Mouse (Mus musculus): ENCODE measurements around the gene Gatad2a. TPM values are rescaled to one million over a fixed set of nuclear protein-coding genes. Genes with fewer than 3 reads are reported as not detected.

Gatad2a gene
- polyA plus RNA-seq, 1 experiment from 2014 or later: 78.8 TPM

- 86% methylated on average over 4 of the region's 4 CpGs for WGBS
- Histone ChIP-seq H3K9me3 (replicated peaks; ENCODE audit: control insufficient read depth, low read length) (no peaks in the 10 kb centered on the region), H3K27ac (replicated peaks; ENCODE audit: low read depth, low read length) (no peak overlapping the region), H3K27me3 (ENCODE audit: control insufficient read depth, insufficient read depth, low read length) (no peaks in the 10 kb centered on the region), H3K4me2 (ENCODE audit: low read depth, low read length) (no peak overlapping the region), H3K9ac (replicated peaks; ENCODE audit: low read length) (no peak overlapping the region), H3K36me3 (replicated peaks; ENCODE audit: control insufficient read depth, insufficient read depth, low read depth, low read length) (no peaks in the 10 kb centered on the region), H3K4me1 (ENCODE audit: control insufficient read depth, insufficient read depth, low read length) (peaks cover 5% of the 10 kb centered on the region), H3K4me3 (ENCODE audit: low read depth, low read length) (no peak overlapping the region)
- no peak for ATAC-seq (replicated peaks; ENCODE audit: insufficient number of reproducible peaks, low FRiP score, low TSS enrichment, low read depth)
- no peak for DNase-seq (ENCODE audit: low spot score)
These were observed 28.8 kb downstream of the Gatad2a start for GRCm38 (mm10) chr8:69967291-69967933.

- Histone ChIP-seq H3K4me1 (ENCODE audit: control insufficient read depth, insufficient read depth, low read length) (no peaks in the 10 kb centered on the region), H3K27me3 (ENCODE audit: control insufficient read depth, insufficient read depth, low read length) (no peaks in the 10 kb centered on the region), H3K4me2 (ENCODE audit: low read depth, low read length) (no peak overlapping the region), H3K27ac (replicated peaks; ENCODE audit: low read depth, low read length) (no peak overlapping the region), H3K36me3 (replicated peaks; ENCODE audit: control insufficient read depth, insufficient read depth, low read depth, low read length) (no peaks in the 10 kb centered on the region), H3K9me3 (replicated peaks; ENCODE audit: control insufficient read depth, low read length) (no peaks in the 10 kb centered on the region), H3K4me3 (ENCODE audit: low read depth, low read length) (no peak overlapping the region), H3K9ac (replicated peaks; ENCODE audit: low read length) (no peak overlapping the region)
- ATAC-seq (replicated peaks; ENCODE audit: insufficient number of reproducible peaks, low FRiP score, low TSS enrichment, low read depth): no peak
- DNase-seq (ENCODE audit: low spot score): no peak
These were observed 36.9 kb downstream of the Gatad2a start for GRCm38 (mm10) chr8:69959241-69959640.

- ATAC-seq (replicated peaks; ENCODE audit: insufficient number of reproducible peaks, low FRiP score, low TSS enrichment, low read depth) (no peak), DNase-seq (ENCODE audit: low spot score) (no peak)
- no peak overlapping the region for H3K9ac ChIP-seq (replicated peaks; ENCODE audit: low read length)
- H3K36me3 ChIP-seq (replicated peaks; ENCODE audit: control insufficient read depth, insufficient read depth, low read depth, low read length): no peaks in the 10 kb centered on the region
- H3K4me3 ChIP-seq (ENCODE audit: low read depth, low read length): no peak overlapping the region
- H3K4me2 ChIP-seq (ENCODE audit: low read depth, low read length): no peak overlapping the region
- H3K27ac ChIP-seq (replicated peaks; ENCODE audit: low read depth, low read length): no peak overlapping the region
- H3K27me3 ChIP-seq (ENCODE audit: control insufficient read depth, insufficient read depth, low read length): no peaks in the 10 kb centered on the region
- H3K9me3 ChIP-seq (replicated peaks; ENCODE audit: control insufficient read depth, low read length): no peaks in the 10 kb centered on the region
- H3K4me1 ChIP-seq (ENCODE audit: control insufficient read depth, insufficient read depth, low read length): no peaks in the 10 kb centered on the region
These were observed 38.3 kb downstream of the Gatad2a start for GRCm38 (mm10) chr8:69957879-69958278.

GRCm38 (mm10) chr8:69957419-69957818, 38.8 kb downstream of the Gatad2a start:
- ATAC-seq (replicated peaks; ENCODE audit: insufficient number of reproducible peaks, low FRiP score, low TSS enrichment, low read depth) (no peak), DNase-seq (ENCODE audit: low spot score) (no peak)
- H3K27ac ChIP-seq (replicated peaks; ENCODE audit: low read depth, low read length): no peak overlapping the region

GRCm38 (mm10) chr8:69956651-69957050, 39.5 kb downstream of the Gatad2a start:
- Histone ChIP-seq H3K9me3 (replicated peaks; ENCODE audit: control insufficient read depth, low read length) (no peaks in the 10 kb centered on the region), H3K4me2 (ENCODE audit: low read depth, low read length) (no peak overlapping the region), H3K9ac (replicated peaks; ENCODE audit: low read length) (no peak overlapping the region), H3K4me1 (ENCODE audit: control insufficient read depth, insufficient read depth, low read length) (no peaks in the 10 kb centered on the region), H3K36me3 (replicated peaks; ENCODE audit: control insufficient read depth, insufficient read depth, low read depth, low read length) (no peaks in the 10 kb centered on the region), H3K27ac (replicated peaks; ENCODE audit: low read depth, low read length) (no peak overlapping the region), H3K27me3 (ENCODE audit: control insufficient read depth, insufficient read depth, low read length) (no peaks in the 10 kb centered on the region), H3K4me3 (ENCODE audit: low read depth, low read length) (no peak overlapping the region)
- no peak for ATAC-seq (replicated peaks; ENCODE audit: insufficient number of reproducible peaks, low FRiP score, low TSS enrichment, low read depth)
- 72% methylated on average over 2 of the region's 2 CpGs for WGBS
- DNase-seq (ENCODE audit: low spot score): no peak

More at GRCm38 (mm10) chr8:69957419-69957818, 38.8 kb downstream of the Gatad2a start:
- Histone ChIP-seq H3K4me2 (ENCODE audit: low read depth, low read length) (no peak overlapping the region), H3K36me3 (replicated peaks; ENCODE audit: control insufficient read depth, insufficient read depth, low read depth, low read length) (no peaks in the 10 kb centered on the region), H3K4me1 (ENCODE audit: control insufficient read depth, insufficient read depth, low read length) (no peaks in the 10 kb centered on the region), H3K27me3 (ENCODE audit: control insufficient read depth, insufficient read depth, low read length) (no peaks in the 10 kb centered on the region), H3K9me3 (replicated peaks; ENCODE audit: control insufficient read depth, low read length) (no peaks in the 10 kb centered on the region), H3K9ac (replicated peaks; ENCODE audit: low read length) (no peak overlapping the region), H3K4me3 (ENCODE audit: low read depth, low read length) (no peak overlapping the region)
- 77% methylated on average over 1 of the region's 1 CpGs for WGBS

- Histone ChIP-seq H3K4me3 (ENCODE audit: low read depth, low read length) (no peak overlapping the region), H3K9ac (replicated peaks; ENCODE audit: low read length) (no peak overlapping the region), H3K4me2 (ENCODE audit: low read depth, low read length) (no peak overlapping the region), H3K27me3 (ENCODE audit: control insufficient read depth, insufficient read depth, low read length) (no peaks in the 10 kb centered on the region), H3K9me3 (replicated peaks; ENCODE audit: control insufficient read depth, low read length) (no peaks in the 10 kb centered on the region), H3K27ac (replicated peaks; ENCODE audit: low read depth, low read length) (no peak overlapping the region), H3K4me1 (ENCODE audit: control insufficient read depth, insufficient read depth, low read length) (no peaks in the 10 kb centered on the region), H3K36me3 (replicated peaks; ENCODE audit: control insufficient read depth, insufficient read depth, low read depth, low read length) (no peaks in the 10 kb centered on the region)
- WGBS: 40% methylated on average over 1 of the region's 1 CpGs
- no peak for DNase-seq (ENCODE audit: low spot score)
- 0 out of 2 replicates have a peak, but pooled peaks have one; percentile 39 for ATAC-seq (replicated peaks; ENCODE audit: insufficient number of reproducible peaks, low FRiP score, low TSS enrichment, low read depth)
These were observed 41.5 kb downstream of the Gatad2a start for GRCm38 (mm10) chr8:69954642-69955041.

GRCm38 (mm10) chr8:69954213-69954612, 42.0 kb downstream of the Gatad2a start:
- Histone ChIP-seq H3K27me3 (ENCODE audit: control insufficient read depth, insufficient read depth, low read length) (no peaks in the 10 kb centered on the region), H3K4me2 (ENCODE audit: low read depth, low read length) (no peak overlapping the region), H3K36me3 (replicated peaks; ENCODE audit: control insufficient read depth, insufficient read depth, low read depth, low read length) (no peaks in the 10 kb centered on the region), H3K4me3 (ENCODE audit: low read depth, low read length) (no peak overlapping the region), H3K4me1 (ENCODE audit: control insufficient read depth, insufficient read depth, low read length) (no peaks in the 10 kb centered on the region), H3K9me3 (replicated peaks; ENCODE audit: control insufficient read depth, low read length) (no peaks in the 10 kb centered on the region), H3K9ac (replicated peaks; ENCODE audit: low read length) (no peak overlapping the region), H3K27ac (replicated peaks; ENCODE audit: low read depth, low read length) (no peak overlapping the region)
- DNase-seq (ENCODE audit: low spot score): no peak
- no peak for ATAC-seq (replicated peaks; ENCODE audit: insufficient number of reproducible peaks, low FRiP score, low TSS enrichment, low read depth)
- 85% methylated on average over 4 of the region's 4 CpGs for WGBS

GRCm38 (mm10) chr8:69950300-69950699, 45.9 kb downstream of the Gatad2a start:
- no peaks in the 10 kb centered on the region; the same call in 1 of the 2 replicates for H3K36me3 ChIP-seq (replicated peaks; ENCODE audit: control insufficient read depth, insufficient read depth, low read depth, low read length)
- DNase-seq (ENCODE audit: low spot score) (no peak), ATAC-seq (replicated peaks; ENCODE audit: insufficient number of reproducible peaks, low FRiP score, low TSS enrichment, low read depth) (no peak)
- no peak overlapping the region for H3K4me2 ChIP-seq (ENCODE audit: low read depth, low read length)
- no peak overlapping the region for H3K9ac ChIP-seq (replicated peaks; ENCODE audit: low read length)
- no peak overlapping the region for H3K4me3 ChIP-seq (ENCODE audit: low read depth, low read length)
- H3K4me1 ChIP-seq (ENCODE audit: control insufficient read depth, insufficient read depth, low read length): no peaks in the 10 kb centered on the region
- no peaks in the 10 kb centered on the region for H3K27me3 ChIP-seq (ENCODE audit: control insufficient read depth, insufficient read depth, low read length)
- no peak overlapping the region for H3K27ac ChIP-seq (replicated peaks; ENCODE audit: low read depth, low read length)
- H3K9me3 ChIP-seq (replicated peaks; ENCODE audit: control insufficient read depth, low read length): no peaks in the 10 kb centered on the region
- 94% methylated on average over 2 of the region's 2 CpGs for WGBS

Data from embryonic facial prominence, embryonic 11.5 days (tissue).